Mouse (Mus musculus) midbrain, embryonic 13.5 days (tissue): Measurements from ENCODE around the gene Cldn7. TPM values are rescaled to one million over a fixed set of nuclear protein-coding genes. Genes with fewer than 3 reads are reported as not detected.

ENCODE experiments used
- ATAC-seq: fragments of 200-750 bp; cut with Nextera tagmentation; 2 replicates; pipeline ENCODE4 v1.8.0; 2017; ENCODE audit warnings: mild to moderate bottlenecking, moderate TSS enrichment, moderate library complexity
- H3K27ac ChIP-seq: fragments of 300-500 bp; sonication (generic); 2 replicates; pipeline ENCODE4 v1.5.1; 2015; ENCODE audit warnings: inconsistent platforms, mild to moderate bottlenecking, moderate library complexity
- H3K27me3 ChIP-seq: fragments of 300-500 bp; sonication (generic); 2 replicates; pipeline ENCODE4 v1.6.1; 2015; ENCODE audit warnings: mild to moderate bottlenecking, inconsistent platforms
- H3K36me3 ChIP-seq: fragments of 300-500 bp; sonication (generic); 2 replicates; pipeline ENCODE4 v1.6.1; 2015; ENCODE audit warnings: mild to moderate bottlenecking, inconsistent platforms
- H3K4me1 ChIP-seq: fragments of 300-500 bp; sonication (generic); replicated peaks from 2 replicates; pipeline ENCODE4 v1.6.1; 2015; ENCODE audit warnings: inconsistent platforms
- H3K4me2 ChIP-seq: fragments of 300-500 bp; sonication (generic); replicated peaks from 2 replicates; pipeline ENCODE4 v1.6.1; 2015; ENCODE audit warnings: moderate library complexity, mild to moderate bottlenecking, inconsistent platforms
- H3K4me3 ChIP-seq: fragments of 300-500 bp; sonication (generic); replicated peaks from 2 replicates; pipeline ENCODE4 v1.5.1; 2015; ENCODE audit warnings: mild to moderate bottlenecking, inconsistent platforms
- H3K9ac ChIP-seq: fragments of 300-500 bp; sonication (generic); replicated peaks from 2 replicates; pipeline ENCODE4 v1.6.1; 2015; ENCODE audit warnings: mild to moderate bottlenecking, inconsistent platforms
- H3K9me3 ChIP-seq: fragments of 300-500 bp; sonication (generic); 2 replicates; pipeline ENCODE4 v1.6.1; 2016; ENCODE audit warnings: mild to moderate bottlenecking, inconsistent platforms
- WGBS: fragments of 180-500 bp; shearing (Covaris S2); methylation state at CpG from one replicate; pipeline ENCODE4 v1.1.7; 2015; 5-methylcytosine and 5-hydroxymethylcytosine counted together
- polyA plus RNA-seq: library from polyadenylated mRNA; unstranded; fragments of >200 nt; fragmentation: Nextera tagmentation; extraction: Ambion mirVana; gene quantifications from 2 replicates; pipeline ENCODE4 v1.2.1, GENCODE M21; 2015

Gene Cldn7
- polyA plus RNA-seq, 1 experiment from 2014 or later: 0.32 TPM

DNA sequence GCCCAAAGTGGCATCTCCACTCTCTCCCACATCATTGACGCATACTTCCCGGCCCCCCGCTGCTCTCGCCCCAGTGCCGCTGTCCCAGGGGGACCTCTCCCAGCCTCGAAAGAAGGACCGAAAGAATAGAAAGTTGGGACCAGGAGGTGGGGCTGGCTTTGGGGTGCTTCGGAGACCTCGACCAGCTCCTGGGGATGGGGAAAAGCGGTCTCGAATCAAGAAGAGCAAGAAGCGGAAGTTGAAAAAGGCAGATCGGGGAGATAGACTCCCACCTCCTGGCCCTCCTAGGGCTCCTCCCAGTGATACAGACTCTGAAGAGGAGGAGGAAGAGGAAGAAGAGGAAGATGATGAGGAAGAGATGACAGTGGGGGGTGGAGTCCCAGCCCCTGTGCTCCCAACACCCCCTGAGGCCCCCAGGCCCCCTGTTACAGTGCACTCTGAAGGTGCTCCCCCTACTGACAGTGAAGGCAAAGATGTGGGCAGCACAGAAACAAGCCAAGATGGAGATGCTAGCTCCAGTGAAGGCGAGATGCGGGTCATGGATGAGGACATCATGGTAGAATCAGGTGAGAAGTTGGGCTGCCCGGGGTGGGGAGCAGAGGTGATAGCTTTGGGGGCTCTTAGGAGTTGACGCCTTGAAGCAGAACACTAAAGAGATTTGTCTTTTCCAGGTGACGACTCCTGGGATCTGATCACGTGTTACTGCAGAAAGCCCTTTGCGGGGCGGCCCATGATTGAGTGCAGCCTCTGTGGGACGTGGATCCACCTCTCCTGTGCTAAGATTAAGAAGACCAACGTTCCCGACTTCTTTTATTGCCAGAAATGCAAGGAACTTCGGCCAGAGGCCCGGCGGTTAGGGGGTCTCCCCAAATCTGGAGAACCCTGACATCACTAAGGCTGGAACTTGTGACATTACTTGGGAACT is 34.2 kb downstream of the Cldn7 start:
- 91% methylated on average over 27 of the region's 27 CpGs for WGBS
- no peak overlapping the region for H3K27ac ChIP-seq
- peak overlapping the region; percentile 13 for H3K4me3 ChIP-seq
- no peaks in the 10 kb centered on the region for H3K27me3 ChIP-seq
- peak overlapping the region; percentile 18; the same call in 1 of the 2 replicates for H3K4me2 ChIP-seq
- H3K36me3 ChIP-seq: peaks cover 32% of the 10 kb centered on the region
- no peak overlapping the region; the same call in 1 of the 2 replicates for H3K9ac ChIP-seq
- peaks cover 65% of the 10 kb centered on the region for H3K4me1 ChIP-seq
- H3K9me3 ChIP-seq: peaks cover 3% of the 10 kb centered on the region; the same call in 1 of the 2 replicates
- no peak for ATAC-seq

DNA sequence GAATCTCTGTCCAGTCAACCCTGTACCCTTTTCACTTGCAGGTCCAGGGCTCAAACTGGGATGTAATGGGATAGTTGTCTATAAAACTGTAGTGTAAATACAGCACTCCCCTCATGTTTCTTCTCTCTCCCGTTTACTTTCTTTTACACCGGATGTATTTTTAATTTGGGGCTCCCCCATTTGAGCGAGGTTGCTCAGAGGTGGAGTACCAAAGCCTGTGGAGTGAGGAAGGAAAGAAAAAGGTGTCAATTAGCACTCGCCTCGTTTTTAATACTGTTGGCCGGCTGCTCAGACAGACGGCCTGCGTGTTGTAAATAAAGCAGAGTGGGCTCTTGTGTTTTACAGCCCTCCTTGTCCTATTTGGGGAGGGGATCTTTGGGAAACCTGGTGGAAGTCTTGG is 35.1 kb downstream of the Cldn7 start:
- peak overlapping the region; percentile 96; the same call in 1 of the 2 replicates for H3K27ac ChIP-seq
- H3K4me3 ChIP-seq: peak overlapping the region; percentile 75
- 86% methylated on average over 8 of the region's 8 CpGs for WGBS
- no peak overlapping the region for H3K9ac ChIP-seq
- peaks cover 3% of the 10 kb centered on the region; the same call in 1 of the 2 replicates for H3K9me3 ChIP-seq
- H3K4me1 ChIP-seq: peaks cover 65% of the 10 kb centered on the region
- ATAC-seq: no peak
- H3K36me3 ChIP-seq: peaks cover 27% of the 10 kb centered on the region
- H3K4me2 ChIP-seq: peak overlapping the region; percentile 90; the same call in 1 of the 2 replicates
- no peaks in the 10 kb centered on the region for H3K27me3 ChIP-seq

DNA sequence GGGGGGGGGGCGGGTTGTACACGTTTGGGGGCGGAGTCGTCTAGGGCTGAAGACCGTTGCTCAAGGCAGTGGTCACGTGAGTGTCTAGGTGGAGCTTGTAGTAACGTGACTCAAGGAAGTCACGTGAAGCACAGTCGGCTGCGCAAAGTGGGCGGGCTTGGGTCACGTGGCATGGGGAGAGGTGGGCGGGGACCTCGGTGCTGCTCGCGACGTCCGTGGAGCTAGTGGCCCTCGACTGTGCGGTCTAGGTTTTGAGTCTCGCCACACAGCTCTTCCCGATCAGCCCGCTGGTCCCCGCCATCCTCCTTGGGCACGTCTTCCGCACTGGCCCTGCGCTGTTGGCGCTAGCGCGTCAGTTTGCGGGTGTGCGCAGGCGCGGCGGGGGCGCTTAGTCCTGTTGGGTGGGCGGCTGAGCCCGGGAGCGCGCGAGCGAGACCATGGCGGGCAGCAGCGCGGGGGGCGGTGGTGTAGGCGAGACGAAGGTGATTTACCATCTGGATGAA is 35.9 kb downstream of the Cldn7 start, which contains the start of gene Dvl2:
Gene Dvl2 (plus strand): TSS at position 200 of the 503 bp plus-strand sequence.
- H3K4me3 ChIP-seq: peak within 1 kb of the TSS; percentile 75
- peak; percentile 69 for ATAC-seq
- H3K4me1 ChIP-seq: peaks cover 65% of the 10 kb centered on the region

DNA sequence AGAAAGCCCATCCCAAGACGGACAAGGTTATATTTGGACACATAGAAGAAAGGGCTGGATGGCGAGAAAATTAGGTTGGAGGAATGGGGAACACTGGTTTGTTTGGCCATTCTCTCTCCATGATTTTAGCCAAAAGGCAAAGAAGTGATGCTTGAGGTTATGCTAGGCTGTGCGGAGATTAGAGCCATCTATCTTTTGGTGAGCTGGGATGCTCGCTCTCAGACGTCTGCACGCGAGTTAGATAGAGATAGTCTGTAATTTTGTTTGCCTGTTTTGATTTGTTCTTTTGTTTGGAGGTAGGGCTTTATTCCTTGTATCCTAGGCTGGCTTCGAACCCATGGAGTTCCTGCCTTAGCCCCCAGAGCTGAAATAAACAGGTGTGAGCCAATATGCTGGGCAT is 36.6 kb downstream of the Cldn7 start:
- Histone ChIP-seq H3K27ac (peak overlapping the region; percentile 96), H3K4me1 (peaks cover 65% of the 10 kb centered on the region), H3K27me3 (no peaks in the 10 kb centered on the region), H3K4me3 (peak overlapping the region; percentile 75), H3K9ac (peak overlapping the region; percentile 87), H3K36me3 (peaks cover 41% of the 10 kb centered on the region), H3K9me3 (peaks cover 3% of the 10 kb centered on the region; the same call in 1 of the 2 replicates), H3K4me2 (peak overlapping the region; percentile 90)
- no peak for ATAC-seq
- WGBS: 13% methylated on average over 8 of the region's 8 CpGs

More for the DNA sequence above, 35.9 kb downstream of the Cldn7 start, which contains the start of gene Dvl2:
- peaks cover 3% of the 10 kb centered on the region; the same call in 1 of the 2 replicates for H3K9me3 ChIP-seq
- peak within 1 kb of the TSS; percentile 90 for H3K4me2 ChIP-seq
- under 1% methylated on average over 44 of the region's 48 CpGs for WGBS
- H3K9ac ChIP-seq: peak within 1 kb of the TSS; percentile 87
- H3K27me3 ChIP-seq: no peaks in the 10 kb centered on the region
- peak within 1 kb of the TSS; percentile 96 for H3K27ac ChIP-seq
- H3K36me3 ChIP-seq: peaks cover 34% of the 10 kb centered on the region

DNA sequence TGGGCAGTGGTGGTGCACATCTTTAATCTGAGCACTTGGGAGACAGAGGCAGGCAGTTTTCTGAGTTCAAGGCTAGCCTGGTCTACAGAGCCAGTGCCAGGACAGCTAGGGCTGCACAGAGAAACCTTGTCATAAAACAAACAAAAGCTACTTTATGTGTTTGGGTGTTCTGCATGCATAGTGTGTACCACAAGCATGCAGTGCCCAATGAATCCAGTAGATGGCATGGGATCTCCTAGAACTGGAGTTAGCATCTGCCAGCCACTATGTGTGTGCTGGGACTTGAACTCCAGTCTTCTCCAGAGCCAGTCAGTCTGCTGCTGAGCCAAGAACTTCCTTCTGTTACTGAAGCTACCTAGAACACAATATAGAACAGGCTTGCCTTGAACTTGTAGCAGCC is 37.3 kb downstream of the Cldn7 start:
- ATAC-seq: no peak
- H3K36me3 ChIP-seq: peaks cover 48% of the 10 kb centered on the region
- H3K4me3 ChIP-seq: peak overlapping the region; percentile 75
- no peak overlapping the region for H3K27ac ChIP-seq
- no peaks in the 10 kb centered on the region for H3K27me3 ChIP-seq
- H3K4me2 ChIP-seq: peak overlapping the region; percentile 90
- peaks cover 3% of the 10 kb centered on the region; the same call in 1 of the 2 replicates for H3K9me3 ChIP-seq
- peaks cover 65% of the 10 kb centered on the region for H3K4me1 ChIP-seq
- H3K9ac ChIP-seq: peak overlapping the region; percentile 87; the same call in 1 of the 2 replicates

DNA sequence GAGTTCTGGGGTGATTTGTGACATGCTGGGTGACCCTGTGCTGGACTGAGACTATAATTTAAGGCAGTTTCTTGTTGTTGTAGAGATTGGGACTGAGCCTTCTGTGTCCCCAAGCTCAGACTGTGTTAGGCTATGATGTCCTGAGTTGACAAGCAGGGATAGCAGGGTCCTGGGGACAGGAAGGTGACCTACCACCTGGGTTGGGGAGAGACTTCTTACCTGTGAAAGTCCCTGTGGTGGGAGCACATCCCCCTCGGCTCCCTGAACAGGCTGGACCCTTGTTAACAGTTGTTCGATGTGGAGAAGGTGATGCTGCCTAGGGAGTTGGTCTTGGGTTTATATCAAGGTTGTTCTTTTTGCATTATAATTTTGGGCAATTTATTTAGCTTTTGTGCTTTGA is 37.9 kb downstream of the Cldn7 start:
- WGBS: 94% methylated on average over 2 of the region's 2 CpGs
- peaks cover 3% of the 10 kb centered on the region; the same call in 1 of the 2 replicates for H3K9me3 ChIP-seq
- peak overlapping the region; percentile 90 for H3K4me2 ChIP-seq
- H3K9ac ChIP-seq: peak overlapping the region; percentile 46; the same call in 1 of the 2 replicates
- H3K4me1 ChIP-seq: peaks cover 61% of the 10 kb centered on the region
- peak overlapping the region; percentile 75 for H3K4me3 ChIP-seq
- peaks cover 54% of the 10 kb centered on the region for H3K36me3 ChIP-seq
- no peaks in the 10 kb centered on the region for H3K27me3 ChIP-seq
- no peak for ATAC-seq
- H3K27ac ChIP-seq: no peak overlapping the region

DNA sequence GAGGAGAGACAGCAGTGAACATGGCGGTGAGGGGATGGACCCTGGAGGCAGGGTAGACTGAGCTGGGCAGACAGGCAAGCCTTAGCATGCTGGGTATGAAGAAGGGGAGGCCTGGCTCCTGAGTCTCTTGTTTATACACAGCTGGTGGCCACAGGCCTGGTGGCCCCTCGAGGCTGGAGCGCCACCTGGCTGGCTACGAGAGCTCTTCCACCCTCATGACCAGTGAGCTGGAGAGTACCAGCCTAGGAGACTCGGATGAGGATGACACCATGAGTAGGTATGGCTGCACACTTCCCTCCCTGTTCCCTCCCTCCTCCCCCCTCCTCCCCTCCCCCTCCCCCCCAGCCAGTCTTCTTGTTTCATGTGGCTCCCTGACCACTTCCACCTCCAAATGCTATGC is 40.9 kb downstream of the Cldn7 start:
- Histone ChIP-seq H3K4me2 (no peak overlapping the region), H3K36me3 (peaks cover 62% of the 10 kb centered on the region), H3K27me3 (no peaks in the 10 kb centered on the region), H3K9ac (no peak overlapping the region), H3K27ac (no peak overlapping the region), H3K9me3 (peaks cover 3% of the 10 kb centered on the region; the same call in 1 of the 2 replicates), H3K4me1 (peaks cover 39% of the 10 kb centered on the region), H3K4me3 (no peak overlapping the region)
- 30% methylated on average over 5 of the region's 5 CpGs for WGBS
- ATAC-seq: no peak

DNA sequence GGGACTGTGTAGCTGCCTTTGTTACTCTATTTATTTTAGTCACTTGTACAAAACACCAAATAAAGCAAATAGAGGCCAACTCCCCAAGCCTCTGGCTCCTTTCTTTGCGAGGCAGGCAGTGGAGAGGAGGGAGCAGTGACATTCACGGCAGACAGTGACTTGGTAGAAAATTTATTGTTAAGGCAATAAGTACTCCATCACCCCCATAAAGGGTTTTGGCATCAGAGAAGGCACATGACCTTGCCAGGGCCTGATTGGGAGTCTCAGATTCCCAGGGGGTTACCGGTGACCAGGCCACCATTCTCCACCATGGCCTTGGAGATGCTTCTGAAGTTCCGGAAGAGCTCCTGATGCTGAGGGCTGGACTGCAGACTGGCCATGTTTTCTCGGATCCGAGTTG is 45.5 kb downstream of the Cldn7 start:
- no peak overlapping the region for H3K4me3 ChIP-seq
- no peak overlapping the region for H3K4me2 ChIP-seq
- no peak overlapping the region for H3K27ac ChIP-seq
- peaks cover 10% of the 10 kb centered on the region for H3K4me1 ChIP-seq
- ATAC-seq: no peak
- H3K9me3 ChIP-seq: no peaks in the 10 kb centered on the region
- H3K9ac ChIP-seq: no peak overlapping the region
- peaks cover 86% of the 10 kb centered on the region for H3K36me3 ChIP-seq
- no peaks in the 10 kb centered on the region for H3K27me3 ChIP-seq
- 89% methylated on average over 6 of the region's 6 CpGs for WGBS

DNA sequence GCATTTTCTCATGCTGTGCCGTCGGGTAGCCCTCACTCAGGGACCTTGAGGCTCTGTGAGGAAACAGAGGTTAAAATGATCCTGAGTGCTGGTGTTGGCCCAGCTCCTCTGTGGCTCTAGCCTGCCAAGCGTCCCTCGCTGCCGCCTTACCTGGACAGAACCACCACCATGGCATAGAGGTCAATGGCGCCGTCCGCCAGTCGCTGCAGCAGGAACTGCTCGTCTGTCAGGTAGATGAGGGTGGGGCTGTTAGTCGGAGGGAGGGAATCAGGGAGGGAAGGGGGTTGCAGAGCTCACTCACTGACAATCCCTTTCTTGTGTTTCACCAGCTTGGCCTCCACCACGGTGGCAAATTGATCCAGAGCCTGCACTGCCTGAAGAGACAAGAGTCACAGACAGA is 46.0 kb downstream of the Cldn7 start:
- H3K9me3 ChIP-seq: no peaks in the 10 kb centered on the region
- H3K9ac ChIP-seq: no peak overlapping the region
- H3K4me1 ChIP-seq: peaks cover 14% of the 10 kb centered on the region
- no peak overlapping the region for H3K4me3 ChIP-seq
- H3K36me3 ChIP-seq: peaks cover 81% of the 10 kb centered on the region
- ATAC-seq: no peak
- 87% methylated on average over 12 of the region's 12 CpGs for WGBS
- no peak overlapping the region for H3K4me2 ChIP-seq
- H3K27me3 ChIP-seq: no peaks in the 10 kb centered on the region
- no peak overlapping the region for H3K27ac ChIP-seq

DNA sequence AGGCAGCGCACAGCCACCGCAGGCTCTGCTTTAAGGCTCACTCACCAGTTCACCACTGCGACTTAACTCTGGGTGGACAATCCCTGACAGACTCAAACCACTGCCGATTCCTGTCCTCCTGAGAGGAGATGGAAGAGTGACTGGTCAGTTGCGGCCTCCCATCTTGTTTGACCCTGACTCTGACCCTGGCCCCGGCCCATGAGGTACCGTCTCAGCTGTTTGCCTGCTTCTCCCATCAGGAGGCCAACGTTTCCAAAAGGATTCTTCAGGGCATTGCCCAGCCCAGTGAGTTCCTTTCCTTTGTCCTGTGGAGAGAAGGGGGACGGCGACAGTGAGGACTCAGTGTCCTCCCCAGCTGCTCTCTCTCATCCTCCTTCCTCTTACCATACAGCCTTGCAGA is 46.4 kb downstream of the Cldn7 start:
- H3K27me3 ChIP-seq: no peaks in the 10 kb centered on the region
- no peak for ATAC-seq
- 69% methylated on average over 10 of the region's 10 CpGs for WGBS

DNA sequence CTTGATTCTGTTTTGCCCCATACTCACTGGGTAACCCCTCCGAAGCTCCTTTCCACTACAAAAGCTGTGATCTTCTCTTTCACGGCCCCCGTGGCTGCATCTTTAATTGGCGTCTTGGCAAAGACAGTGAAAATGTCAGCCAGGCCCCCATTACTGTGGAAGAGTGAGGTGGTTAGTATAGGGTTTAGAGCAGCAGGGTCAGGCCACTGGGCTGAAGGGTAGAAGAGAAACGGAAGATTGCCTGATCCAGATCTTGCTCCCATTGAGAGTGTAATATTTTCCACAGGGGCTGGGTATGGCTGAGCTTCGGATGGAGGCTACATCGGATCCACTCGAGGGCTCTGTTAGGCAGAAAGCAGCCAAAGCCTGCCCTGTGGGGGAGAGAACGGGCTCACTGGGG is 48.4 kb downstream of the Cldn7 start:
- H3K27me3 ChIP-seq: no peaks in the 10 kb centered on the region
- H3K36me3 ChIP-seq: peaks cover 57% of the 10 kb centered on the region
- H3K27ac ChIP-seq: 0 out of 2 replicates have a peak overlapping the region, but pooled peaks have one; percentile 19
- H3K4me3 ChIP-seq: no peak overlapping the region
- H3K9me3 ChIP-seq: no peaks in the 10 kb centered on the region
- H3K4me1 ChIP-seq: peaks cover 30% of the 10 kb centered on the region
- 90% methylated on average over 9 of the region's 9 CpGs for WGBS
- no peak overlapping the region for H3K4me2 ChIP-seq
- H3K9ac ChIP-seq: no peak overlapping the region
- ATAC-seq: no peak

More for the DNA sequence above, 46.4 kb downstream of the Cldn7 start:
- Histone ChIP-seq H3K9ac (no peak overlapping the region), H3K9me3 (no peaks in the 10 kb centered on the region), H3K27ac (no peak overlapping the region), H3K4me3 (no peak overlapping the region), H3K36me3 (peaks cover 77% of the 10 kb centered on the region), H3K4me1 (peaks cover 16% of the 10 kb centered on the region), H3K4me2 (no peak overlapping the region)

DNA sequence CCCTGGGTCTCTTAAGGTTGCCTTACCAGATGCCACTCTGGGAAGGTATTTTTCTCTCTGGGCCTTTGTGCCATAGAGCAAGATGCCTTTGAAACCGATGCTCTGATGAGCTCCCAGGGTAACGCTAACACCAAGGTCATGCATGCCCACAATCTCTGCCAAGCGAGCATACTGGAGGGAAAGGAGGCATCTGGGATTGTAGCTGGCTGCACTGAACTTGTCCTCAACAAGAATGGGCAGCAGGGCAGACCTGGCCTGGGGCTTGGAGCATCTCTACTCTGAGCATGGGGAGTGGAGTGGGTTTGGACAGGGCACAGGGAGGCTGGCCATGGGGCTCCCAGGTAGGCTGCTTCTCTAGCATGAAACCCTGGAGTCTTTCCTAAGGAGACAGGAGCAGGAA is 48.8 kb downstream of the Cldn7 start:
- whole genome bisulfite sequencing: 89% methylated on average over 3 of the region's 3 CpGs
- Histone ChIP-seq H3K36me3 (peaks cover 52% of the 10 kb centered on the region), H3K4me3 (no peak overlapping the region), H3K9me3 (no peaks in the 10 kb centered on the region), H3K9ac (no peak overlapping the region), H3K4me2 (no peak overlapping the region), H3K27me3 (no peaks in the 10 kb centered on the region), H3K4me1 (peaks cover 32% of the 10 kb centered on the region), H3K27ac (0 out of 2 replicates have a peak overlapping the region, but pooled peaks have one; percentile 19)
- no peak for ATAC-seq
